Mouse (Mus musculus) lung, postnatal 0 days (tissue): ENCODE measurements around the gene Fer1l4. TPM values are rescaled to one million over a fixed set of nuclear protein-coding genes. Genes with fewer than 3 reads are reported as not detected.

Experiments
- ATAC-seq: fragments of 200-750 bp; cut with Nextera tagmentation; 2 replicates; pipeline ENCODE4 v1.8.0; 2017; ENCODE audit warnings: moderate library complexity
- DNase-seq: peaks from one replicate; pipeline ENCODE4 v3.0.0-alpha.2; 2016; ENCODE audit warnings: low spot score
- H3K27ac ChIP-seq: fragments of 300-500 bp; sonication (generic); 2 replicates; pipeline ENCODE4 v1.5.1; 2014; ENCODE audit warnings: antibody characterized with exemption, mild to moderate bottlenecking, low read length, mixed read lengths
- H3K27me3 ChIP-seq: fragments of 300-500 bp; sonication (generic); replicated peaks from 2 replicates; pipeline ENCODE4 v1.6.1; 2014; ENCODE audit warnings: low read length, mixed read lengths; ENCODE audit not compliant: insufficient read depth
- H3K36me3 ChIP-seq: fragments of 300-500 bp; sonication (generic); 2 replicates; pipeline ENCODE4 v1.6.1; 2014; ENCODE audit warnings: low read length, mixed read lengths; ENCODE audit not compliant: insufficient read depth
- H3K4me1 ChIP-seq: fragments of 300-500 bp; sonication (generic); 2 replicates; pipeline ENCODE4 v1.6.1; 2014; ENCODE audit warnings: antibody characterized with exemption, low read depth, low read length, mixed read lengths; ENCODE audit not compliant: insufficient read depth
- H3K4me2 ChIP-seq: fragments of 300-500 bp; sonication (generic); replicated peaks from 2 replicates; pipeline ENCODE4 v1.6.1; 2014; ENCODE audit warnings: low read depth, mild to moderate bottlenecking, low read length, moderate library complexity, mixed read lengths
- H3K4me3 ChIP-seq: fragments of 300-500 bp; sonication (generic); 2 replicates; pipeline ENCODE4 v1.5.1; 2014; ENCODE audit warnings: low read depth, low read length
- H3K9ac ChIP-seq: fragments of 300-500 bp; sonication (generic); replicated peaks from 2 replicates; pipeline ENCODE4 v1.6.1; 2014; ENCODE audit warnings: low read depth, mild to moderate bottlenecking
- H3K9me3 ChIP-seq: fragments of 300-500 bp; sonication (generic); 2 replicates; pipeline ENCODE4 v1.6.1; 2016; ENCODE audit warnings: low read length, mixed read lengths
- CTCF ChIP-seq: IDR thresholded peaks from 2 replicates; pipeline ENCODE4 v1.5.1; 2016; ENCODE audit warnings: antibody characterized with exemption, mild to moderate bottlenecking
- EP300 ChIP-seq: IDR thresholded peaks from 2 replicates; pipeline ENCODE4 v1.6.1; 2016; ENCODE audit warnings: antibody characterized with exemption, mild to moderate bottlenecking, control low read depth
- WGBS: fragments of 180-500 bp; shearing (Covaris S2); extraction: QIAGEN DNeasy Blood & Tissue Kit; methylation state at CpG from one replicate; pipeline ENCODE4 v1.1.7; 2014; 5-methylcytosine and 5-hydroxymethylcytosine counted together
- polyA plus RNA-seq: library from polyadenylated mRNA; unstranded; fragments of >200 nt; fragmentation: Nextera tagmentation; extraction: Ambion mirVana; gene quantifications from 2 replicates; pipeline ENCODE4 v1.2.1, GENCODE M21; 2015

The Fer1l4 gene
- polyA plus RNA-seq, 1 experiment from 2014 or later, result 0.36 TPM

DNA sequence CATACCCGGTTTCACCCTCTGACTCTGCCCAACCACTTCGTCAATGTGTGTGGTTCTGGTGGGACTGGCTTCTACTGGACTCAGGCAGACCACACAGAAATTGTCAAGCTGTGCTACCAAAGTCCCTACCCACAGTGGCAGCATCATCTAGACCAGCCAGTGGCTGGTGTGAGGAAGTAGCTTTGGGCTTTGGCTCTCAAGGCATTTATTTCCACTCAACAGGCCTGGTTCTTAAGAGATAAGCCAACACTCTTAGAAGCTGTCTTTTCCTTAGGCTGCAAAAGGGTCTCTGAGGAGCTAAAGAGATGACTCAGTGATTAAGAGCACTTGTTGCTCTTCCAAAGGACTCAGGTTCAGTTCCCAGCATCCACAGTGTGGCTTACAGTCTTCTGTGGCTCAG lies 31.0 kb downstream of the Fer1l4 start:
- H3K27me3 ChIP-seq, result no peaks in the 10 kb centered on the region
- ATAC-seq, result no peak
- 75% methylated on average over 2 of the region's 2 CpGs for WGBS
- H3K4me3 ChIP-seq, result no peak overlapping the region
- H3K27ac ChIP-seq, result no peak overlapping the region
- peaks cover 13% of the 10 kb centered on the region for H3K36me3 ChIP-seq
- DNase-seq, result no peak
- H3K9ac ChIP-seq, result no peak overlapping the region
- no peak overlapping the region for H3K4me2 ChIP-seq
- TF ChIP-seq EP300 (no peak), CTCF (no peak)
- H3K4me1 ChIP-seq, result no peaks in the 10 kb centered on the region
- no peaks in the 10 kb centered on the region for H3K9me3 ChIP-seq

DNA sequence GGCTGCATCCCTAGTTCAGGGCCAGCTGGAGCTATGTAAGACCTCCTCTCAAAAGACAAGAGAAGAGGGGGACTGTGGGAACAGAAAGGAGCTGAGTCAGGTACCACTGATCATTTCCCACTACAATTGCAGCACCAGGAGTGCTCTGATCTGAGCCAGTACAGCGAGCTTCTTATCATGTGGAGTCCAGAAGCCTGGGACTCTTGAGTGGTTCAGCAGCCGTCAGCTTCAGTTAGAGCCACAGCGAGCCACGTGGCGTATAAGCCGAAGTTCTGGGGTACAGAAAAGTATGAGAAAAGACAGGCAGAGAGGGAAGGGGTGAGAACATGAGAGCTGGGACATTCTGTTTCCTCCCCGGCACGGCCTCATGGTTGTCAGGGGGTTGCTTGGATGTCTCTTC lies 31.5 kb downstream of the Fer1l4 start:
- no peaks in the 10 kb centered on the region for H3K4me1 ChIP-seq
- DNase-seq (no peak), ATAC-seq (no peak)
- no peaks in the 10 kb centered on the region for H3K9me3 ChIP-seq
- H3K27me3 ChIP-seq, result no peaks in the 10 kb centered on the region
- no peak overlapping the region for H3K27ac ChIP-seq
- no peak overlapping the region for H3K4me3 ChIP-seq
- H3K4me2 ChIP-seq, result no peak overlapping the region
- TF ChIP-seq EP300 (no peak), CTCF (no peak)
- H3K9ac ChIP-seq, result no peak overlapping the region
- WGBS, result 77% methylated on average over 8 of the region's 8 CpGs
- peaks cover 19% of the 10 kb centered on the region for H3K36me3 ChIP-seq

DNA sequence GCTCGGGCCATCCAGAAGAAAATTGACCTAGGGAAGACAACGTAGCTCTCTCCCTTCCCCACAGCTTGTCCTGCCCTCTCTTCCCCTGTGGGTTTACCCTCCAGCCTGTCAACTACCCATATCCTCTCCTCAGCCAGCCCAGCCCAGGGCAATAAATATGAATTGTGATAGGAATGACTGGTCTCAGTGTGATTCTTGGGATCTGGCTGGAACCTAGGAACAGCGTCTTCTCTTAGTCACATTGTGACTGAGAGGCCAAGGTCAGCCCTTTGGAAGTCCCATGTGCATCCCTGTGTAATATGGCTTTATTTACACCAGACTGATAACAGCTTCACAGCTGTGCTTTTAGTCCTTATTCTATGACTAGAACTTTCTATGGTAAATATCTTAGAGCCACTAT lies 34.6 kb downstream of the Fer1l4 start:
- 91% methylated on average over 3 of the region's 3 CpGs for WGBS
- no peaks in the 10 kb centered on the region for H3K9me3 ChIP-seq
- ATAC-seq, result no peak

DNA sequence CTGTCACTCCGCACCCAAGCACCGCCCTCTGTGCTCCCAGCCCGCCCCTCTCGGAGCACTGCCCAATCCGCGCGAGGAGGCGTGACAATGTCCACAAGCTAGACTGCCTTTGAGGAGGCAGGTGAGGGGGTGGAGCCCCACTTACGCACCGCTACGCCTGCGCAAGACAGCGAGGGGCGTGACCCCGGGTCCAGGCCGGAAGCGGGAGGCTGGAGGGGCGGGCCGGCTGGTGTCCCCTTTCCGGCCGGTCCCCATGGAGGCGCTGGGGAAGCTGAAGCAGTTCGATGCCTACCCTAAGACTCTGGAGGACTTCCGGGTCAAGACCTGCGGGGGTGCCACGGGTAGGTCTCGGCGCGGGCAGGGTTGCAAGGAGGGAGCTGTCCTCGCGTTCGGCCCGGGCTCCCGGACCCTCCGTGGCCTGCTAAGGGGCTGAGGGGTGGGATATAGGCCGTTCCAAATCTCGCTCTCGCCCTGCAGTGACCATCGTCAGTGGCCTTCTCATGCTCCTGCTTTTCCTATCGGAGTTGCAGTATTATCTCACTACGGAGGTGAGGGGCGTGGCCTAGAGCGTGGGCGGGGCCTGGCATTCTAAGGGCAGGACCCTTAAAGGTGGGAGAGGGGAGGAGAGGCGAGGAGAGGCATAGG lies 44.7 kb downstream of the Fer1l4 start, which contains the start of the genes 6430550D23Rik and Ergic3:
6430550D23Rik (minus strand) TSS at position 90 of the 645 bp plus-strand sequence.
Ergic3 (plus strand) TSS at position 158 of the 645 bp plus-strand sequence.
- Histone ChIP-seq H3K4me3 (peak within 1 kb of the TSS; percentile 85), H3K27me3 (no peaks in the 10 kb centered on the region), H3K27ac (peak within 1 kb of the TSS; percentile 75), H3K9ac (peak within 1 kb of the TSS; percentile 74), H3K9me3 (no peaks in the 10 kb centered on the region), H3K36me3 (peaks cover 24% of the 10 kb centered on the region; the same call in 1 of the 2 replicates), H3K4me1 (peaks cover 6% of the 10 kb centered on the region; the same call in 1 of the 2 replicates), H3K4me2 (peak within 1 kb of the TSS; percentile 78)
- TF ChIP-seq CTCF (0 out of 2 replicates have a peak, but pooled peaks have one; percentile 8), EP300 (no peak)
- DNase-seq, result peak; percentile 98
- 1% methylated on average over 38 of the region's 45 CpGs for WGBS
- peak; percentile 100 for ATAC-seq

More for the DNA sequence above, 34.6 kb downstream of the Fer1l4 start:
- H3K4me2 ChIP-seq, result no peak overlapping the region
- no peak for DNase-seq
- no peak overlapping the region for H3K4me3 ChIP-seq
- H3K4me1 ChIP-seq, result no peaks in the 10 kb centered on the region
- H3K36me3 ChIP-seq, result peaks cover 49% of the 10 kb centered on the region
- no peak overlapping the region for H3K9ac ChIP-seq
- no peak for TF ChIP-seq EP300
- no peaks in the 10 kb centered on the region for H3K27me3 ChIP-seq
- no peak overlapping the region for H3K27ac ChIP-seq

DNA sequence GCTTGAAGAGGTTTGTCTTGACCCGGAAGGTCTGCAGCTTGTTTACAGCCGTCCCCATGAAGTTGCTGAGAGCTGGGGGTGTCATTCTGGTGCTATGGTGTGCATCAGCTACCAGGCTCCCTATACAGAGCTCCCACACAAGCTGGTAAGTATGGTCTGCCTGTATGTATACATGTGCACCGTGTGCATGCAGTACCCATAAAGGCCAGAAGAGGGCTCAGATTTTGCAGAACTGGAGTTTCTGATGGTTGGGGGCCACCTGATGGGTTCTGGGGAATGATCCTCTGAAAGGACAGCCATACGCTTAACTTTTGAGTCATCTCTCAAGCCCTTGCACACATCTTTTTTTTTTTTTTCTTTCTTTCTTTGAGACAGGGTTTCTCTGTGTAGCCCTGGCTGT lies 47.4 kb downstream of the Fer1l4 start:
- 81% methylated on average over 4 of the region's 4 CpGs for WGBS
- no peak overlapping the region for H3K9ac ChIP-seq
- DNase-seq (no peak), ATAC-seq (no peak)
- no peak overlapping the region for H3K4me3 ChIP-seq
- H3K4me1 ChIP-seq, result peaks cover 6% of the 10 kb centered on the region; the same call in 1 of the 2 replicates
- H3K27ac ChIP-seq, result no peak overlapping the region
- H3K27me3 ChIP-seq, result no peaks in the 10 kb centered on the region
- no peak overlapping the region for H3K4me2 ChIP-seq
- TF ChIP-seq CTCF (peak; percentile 57), EP300 (no peak)
- H3K36me3 ChIP-seq, result 0 out of 2 replicates have a peak, but pooled peaks cover 4% of the 10 kb centered on the region
- no peaks in the 10 kb centered on the region for H3K9me3 ChIP-seq

DNA sequence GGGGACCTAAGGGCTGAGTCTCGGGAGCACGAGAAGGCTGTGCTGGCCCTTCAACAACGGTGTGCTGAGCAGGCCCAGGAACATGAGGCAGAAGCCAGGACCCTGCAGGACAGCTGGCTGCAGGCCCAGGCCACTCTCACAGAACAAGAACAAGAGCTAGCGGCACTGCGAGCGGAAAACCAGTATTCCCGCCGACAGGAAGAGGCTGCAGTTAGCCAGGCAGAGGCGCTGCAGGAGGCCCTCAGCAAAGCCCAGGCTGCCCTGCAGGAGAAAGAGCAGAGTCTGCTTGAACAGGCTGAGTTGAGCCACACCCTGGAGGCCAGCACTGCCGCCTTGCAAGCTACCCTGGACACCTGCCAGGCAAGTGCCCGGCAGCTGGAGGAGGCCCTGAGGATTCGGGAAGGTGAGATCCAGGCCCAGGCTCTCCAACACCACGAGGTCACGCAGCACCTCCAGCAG lies 60.9 kb downstream of the Fer1l4 start:
- no peak overlapping the region for H3K4me2 ChIP-seq
- no peaks in the 10 kb centered on the region for H3K4me1 ChIP-seq
- peak overlapping the region; percentile 14; the same call in 1 of the 2 replicates for H3K27ac ChIP-seq
- WGBS, result 58% methylated on average over 14 of the region's 14 CpGs
- no peak overlapping the region for H3K4me3 ChIP-seq
- H3K27me3 ChIP-seq, result no peaks in the 10 kb centered on the region
- no peak overlapping the region for H3K9ac ChIP-seq
- TF ChIP-seq EP300 (no peak), CTCF (peak; percentile 39)
- peak; percentile 84 for DNase-seq
- peaks cover 21% of the 10 kb centered on the region; the same call in 1 of the 2 replicates for H3K36me3 ChIP-seq
- peak; percentile 90 for ATAC-seq
- H3K9me3 ChIP-seq, result no peaks in the 10 kb centered on the region
